8 mouse cellular contexts compared by ENCODE assay signal in genomic region chr11:96906431-96907161, GRCm38 (mm10). TPM values are rescaled to one million over a fixed set of nuclear protein-coding genes. Genes with fewer than 3 reads are reported as not detected.
DNase-seq lines count a peak whose midpoint lies in the region; ATAC-seq and TF ChIP-seq lines count a peak whose summit lies in the region.

No protein-coding gene starts in this region.

- 0 out of 2 replicates have a peak, but pooled peaks have one; percentile 21 for ATAC-seq in lung, embryonic 14.5 days (ENCODE audit: insufficient read depth)
- ATAC-seq in hindbrain, postnatal 0 days, result no peak
- ATAC-seq in neural tube, embryonic 11.5 days (ENCODE audit: insufficient read depth, low FRiP score, low TSS enrichment), result no peak
- ATAC-seq in intestine, embryonic 16.5 days, result no peak

- H3K9me3 ChIP-seq in lung, embryonic 14.5 days (ENCODE audit: low read depth, low read length), result no peaks in the 10 kb centered on the region
- H3K9me3 ChIP-seq in hindbrain, postnatal 0 days (ENCODE audit: low read length), result no peaks in the 10 kb centered on the region
- H3K9me3 ChIP-seq in neural tube, embryonic 11.5 days (ENCODE audit: control insufficient read depth, low read length), result no peaks in the 10 kb centered on the region
- H3K9me3 ChIP-seq in intestine, embryonic 16.5 days (ENCODE audit: control insufficient read depth, low read length), result no peaks in the 10 kb centered on the region

- no peak for TF ChIP-seq POLR2A in lung, adult 2 months (IDR thresholded peaks at IDR 0.05; ENCODE audit: borderline replicate concordance, extremely low read depth, low read depth, low read length)

- intact Hi-C loops in gastrocnemius, postnatal 14 days (cut with DNase I; ENCODE audit: low total_unique reads), result no loop called here

- 0 out of 2 replicates have a peak, but pooled peaks cover 3% of the 10 kb centered on the region for H3K27me3 ChIP-seq in lung, embryonic 14.5 days (ENCODE audit: insufficient read depth, low read length)
- no peaks in the 10 kb centered on the region for H3K27me3 ChIP-seq in hindbrain, postnatal 0 days (ENCODE audit: insufficient read depth, low read length)
- no peaks in the 10 kb centered on the region for H3K27me3 ChIP-seq in neural tube, embryonic 11.5 days (ENCODE audit: control insufficient read depth, insufficient read depth, low read length)
- H3K27me3 ChIP-seq in intestine, embryonic 16.5 days (replicated peaks; ENCODE audit: control insufficient read depth, insufficient read depth, low read length), result no peaks in the 10 kb centered on the region

- WGBS in lung, embryonic 14.5 days, result 19% methylated on average over 15 of the region's 15 CpGs
- WGBS in lung, adult 2 months, result 45% methylated on average over 15 of the region's 15 CpGs
- 25% methylated on average over 15 of the region's 15 CpGs for WGBS in hindbrain, postnatal 0 days
- WGBS in neural tube, embryonic 11.5 days, result 20% methylated on average over 15 of the region's 15 CpGs
- WGBS in intestine, embryonic 16.5 days, result 43% methylated on average over 15 of the region's 15 CpGs

- H3K4me3 ChIP-seq in lung, embryonic 14.5 days (ENCODE audit: low read depth, low read length), result no peak overlapping the region
- no peak overlapping the region for H3K4me3 ChIP-seq in lung, adult 2 months (replicated peaks; ENCODE audit: extremely low read depth, low read depth, low read length)
- no peak overlapping the region for H3K4me3 ChIP-seq in hindbrain, postnatal 0 days (ENCODE audit: low read length)
- no peak overlapping the region for H3K4me3 ChIP-seq in neural tube, embryonic 11.5 days (ENCODE audit: low read depth, low read length)
- no peak overlapping the region for H3K4me3 ChIP-seq in intestine, embryonic 16.5 days (ENCODE audit: low read length)

- peaks cover 37% of the 10 kb centered on the region for H3K36me3 ChIP-seq in lung, embryonic 14.5 days (ENCODE audit: insufficient read depth)
- peaks cover 21% of the 10 kb centered on the region; the same call in 1 of the 2 replicates for H3K36me3 ChIP-seq in hindbrain, postnatal 0 days (ENCODE audit: insufficient read depth, low read length)
- H3K36me3 ChIP-seq in neural tube, embryonic 11.5 days (ENCODE audit: control insufficient read depth, insufficient read depth, low read length), result peaks cover 2% of the 10 kb centered on the region; the same call in 1 of the 2 replicates
- H3K36me3 ChIP-seq in intestine, embryonic 16.5 days (ENCODE audit: control insufficient read depth, insufficient read depth, low read length), result peaks cover 8% of the 10 kb centered on the region; the same call in 1 of the 2 replicates

- H3K4me1 ChIP-seq in lung, embryonic 14.5 days (ENCODE audit: insufficient read depth), result peaks cover 11% of the 10 kb centered on the region
- peaks cover 2% of the 10 kb centered on the region; the same call in 1 of the 2 replicates for H3K4me1 ChIP-seq in lung, adult 2 months (ENCODE audit: control insufficient read depth, insufficient read depth, low read length)
- H3K4me1 ChIP-seq in hindbrain, postnatal 0 days (ENCODE audit: insufficient read depth, low read length), result peaks cover 22% of the 10 kb centered on the region
- H3K4me1 ChIP-seq in neural tube, embryonic 11.5 days (ENCODE audit: control insufficient read depth, insufficient read depth, low read length), result peaks cover 59% of the 10 kb centered on the region
- 0 out of 2 replicates have a peak, but pooled peaks cover 5% of the 10 kb centered on the region for H3K4me1 ChIP-seq in intestine, embryonic 16.5 days (ENCODE audit: control insufficient read depth, insufficient read depth, low read length)

- DNase-seq in lung, embryonic 14.5 days, result peak; percentile 47
- no peak for DNase-seq in lung, adult 2 months
- peak; percentile 80 for DNase-seq in gastrocnemius, postnatal 14 days
- DNase-seq in hindbrain, postnatal 0 days (ENCODE audit: low spot score), result peak; percentile 47
- DNase-seq in neural tube, embryonic 11.5 days (ENCODE audit: low spot score), result peak; percentile 69
- DNase-seq in adrenal gland, adult 8-10 months, result no peak
- no peak for DNase-seq in spleen, postnatal 4 days (ENCODE audit: low spot score in 2 of 2)

- H3K4me2 ChIP-seq in lung, embryonic 14.5 days, result no peak overlapping the region
- H3K4me2 ChIP-seq in hindbrain, postnatal 0 days (ENCODE audit: low read depth, low read length), result no peak overlapping the region
- no peak overlapping the region for H3K4me2 ChIP-seq in neural tube, embryonic 11.5 days (ENCODE audit: low read depth)
- no peak overlapping the region for H3K4me2 ChIP-seq in intestine, embryonic 16.5 days (ENCODE audit: low read depth, low read length)

- peak overlapping the region; percentile 54; the same call in 1 of the 2 replicates for H3K27ac ChIP-seq in lung, embryonic 14.5 days (ENCODE audit: low read depth)
- peak overlapping the region; percentile 36; the same call in 1 of the 2 replicates for H3K27ac ChIP-seq in hindbrain, postnatal 0 days
- H3K27ac ChIP-seq in neural tube, embryonic 11.5 days (ENCODE audit: low read depth, low read length), result peak overlapping the region; percentile 89
- no peak overlapping the region for H3K27ac ChIP-seq in intestine, embryonic 16.5 days (ENCODE audit: low read length)

- H3K9ac ChIP-seq in lung, embryonic 14.5 days, result peak overlapping the region; percentile 16; the same call in 1 of the 2 replicates
- peak overlapping the region; percentile 30; the same call in 1 of the 2 replicates for H3K9ac ChIP-seq in hindbrain, postnatal 0 days (replicated peaks; ENCODE audit: low read length)
- peak overlapping the region; percentile 41 for H3K9ac ChIP-seq in neural tube, embryonic 11.5 days (ENCODE audit: low read length)
- H3K9ac ChIP-seq in intestine, embryonic 16.5 days (ENCODE audit: low read depth, low read length), result no peak overlapping the region; the same call in 1 of the 2 replicates

- TF ChIP-seq CTCF in lung, embryonic 14.5 days (IDR thresholded peaks at IDR 0.05; ENCODE audit: low read depth), result no peak
- no peak for TF ChIP-seq CTCF in lung, adult 2 months (IDR thresholded peaks at IDR 0.05; ENCODE audit: insufficient read depth, low read length)
- no peak for TF ChIP-seq CTCF in hindbrain, postnatal 0 days (IDR thresholded peaks at IDR 0.05; ENCODE audit: low read depth)

RNA-seq across cellular contexts. Expression of gene Cdk5rap3, which starts 9.7 kb away (rescaled TPM):
- 61.8 and 63.8 TPM in 2 replicates for polyA plus RNA-seq in lung, embryonic 14.5 days (2014; fragmentation: Nextera tagmentation; extraction: Ambion mirVana)
- polyA plus RNA-seq in lung, adult 2 months (2012; rRNA removed), result 25.4 and 30.1 TPM in 2 replicates
- 10 to 100 TPM; 26.5 to 30.0 TPM for total RNA-seq in gastrocnemius, postnatal 14 days (2021)
- total RNA-seq in hindbrain, postnatal 0 days (2014; rRNA removed), result 44.9 and 56.5 TPM in 2 replicates
- polyA plus RNA-seq in hindbrain, postnatal 0 days (2015; fragmentation: Nextera tagmentation; extraction: Ambion mirVana), result 77.1 and 87.8 TPM in 2 replicates
- polyA plus RNA-seq in neural tube, embryonic 11.5 days (2014; fragmentation: Nextera tagmentation; extraction: Ambion mirVana), result 92.7 and 93.1 TPM in 2 replicates
- total RNA-seq in adrenal gland, adult 8-10 months (2022), result 10 to 100 TPM; 55.2 to 82.1 (median 71.5) TPM
- 68.1 and 70.1 TPM in 2 replicates for polyA plus RNA-seq in intestine, embryonic 16.5 days (2015; fragmentation: Nextera tagmentation; extraction: Ambion mirVana)

RNA-seq across cellular contexts. Expression of gene Prr15l, which starts 21.3 kb away (rescaled TPM):
- polyA plus RNA-seq in lung, embryonic 14.5 days (2014; fragmentation: Nextera tagmentation; extraction: Ambion mirVana), result 24.1 and 30.8 TPM in 2 replicates
- 56.2 and 69.8 TPM in 2 replicates for polyA plus RNA-seq in lung, adult 2 months (2012; rRNA removed)
- total RNA-seq in gastrocnemius, postnatal 14 days (2021), result not detected
- 0.10 and 0.75 TPM in 2 replicates for total RNA-seq in hindbrain, postnatal 0 days (2014; rRNA removed)
- 0.19 and 0.71 TPM in 2 replicates for polyA plus RNA-seq in hindbrain, postnatal 0 days (2015; fragmentation: Nextera tagmentation; extraction: Ambion mirVana)
- polyA plus RNA-seq in neural tube, embryonic 11.5 days (2014; fragmentation: Nextera tagmentation; extraction: Ambion mirVana), result 0.57 and 0.78 TPM in 2 replicates
- total RNA-seq in adrenal gland, adult 8-10 months (2022), result under 1 TPM in 3 of 4 experiments, not detected in 1; 0.28 to 0.70 (median 0.32) TPM
- polyA plus RNA-seq in intestine, embryonic 16.5 days (2015; fragmentation: Nextera tagmentation; extraction: Ambion mirVana), result 116 and 121 TPM in 2 replicates

RNA-seq across cellular contexts. Expression of gene Pnpo, which starts 37.2 kb away (rescaled TPM):
- polyA plus RNA-seq in lung, embryonic 14.5 days (2014; fragmentation: Nextera tagmentation; extraction: Ambion mirVana), result 18.4 and 19.5 TPM in 2 replicates
- polyA plus RNA-seq in lung, adult 2 months (2012; rRNA removed), result 20.7 and 24.0 TPM in 2 replicates
- total RNA-seq in gastrocnemius, postnatal 14 days (2021), result 1 to 10 TPM; 8.5 to 9.5 TPM
- 31.5 and 37.2 TPM in 2 replicates for total RNA-seq in hindbrain, postnatal 0 days (2014; rRNA removed)
- 37.3 and 38.3 TPM in 2 replicates for polyA plus RNA-seq in hindbrain, postnatal 0 days (2015; fragmentation: Nextera tagmentation; extraction: Ambion mirVana)
- polyA plus RNA-seq in neural tube, embryonic 11.5 days (2014; fragmentation: Nextera tagmentation; extraction: Ambion mirVana), result 24.0 and 26.2 TPM in 2 replicates
- 10 to 100 TPM; 34.5 to 43.3 (median 39.4) TPM for total RNA-seq in adrenal gland, adult 8-10 months (2022)
- 125 and 141 TPM in 2 replicates for polyA plus RNA-seq in intestine, embryonic 16.5 days (2015; fragmentation: Nextera tagmentation; extraction: Ambion mirVana)

RNA-seq across cellular contexts. Expression of gene Copz2, which starts 56.9 kb away (rescaled TPM):
- polyA plus RNA-seq in lung, embryonic 14.5 days (2014; fragmentation: Nextera tagmentation; extraction: Ambion mirVana), result 144 and 151 TPM in 2 replicates
- 39.7 and 44.8 TPM in 2 replicates for polyA plus RNA-seq in lung, adult 2 months (2012; rRNA removed)
- total RNA-seq in gastrocnemius, postnatal 14 days (2021), result 10 to 100 TPM; 28.3 to 36.3 TPM
- total RNA-seq in hindbrain, postnatal 0 days (2014; rRNA removed), result 6.3 and 12.6 TPM in 2 replicates
- 26.4 and 28.1 TPM in 2 replicates for polyA plus RNA-seq in hindbrain, postnatal 0 days (2015; fragmentation: Nextera tagmentation; extraction: Ambion mirVana)
- polyA plus RNA-seq in neural tube, embryonic 11.5 days (2014; fragmentation: Nextera tagmentation; extraction: Ambion mirVana), result 44.8 and 46.5 TPM in 2 replicates
- total RNA-seq in adrenal gland, adult 8-10 months (2022), result 10 to 100 TPM; 60.6 to 73.0 (median 64.0) TPM
- polyA plus RNA-seq in intestine, embryonic 16.5 days (2015; fragmentation: Nextera tagmentation; extraction: Ambion mirVana), result 76.6 and 81.4 TPM in 2 replicates

Comparison
In these comparisons a context has a peak if more than half of its experiments do, and no peak if none do; other contexts are left out.
1. DNase-seq: peak in lung, embryonic 14.5 days (single experiment), gastrocnemius, postnatal 14 days (single experiment), hindbrain, postnatal 0 days (single experiment) and neural tube, embryonic 11.5 days (single experiment); none in lung, adult 2 months (single experiment), adrenal gland, adult 8-10 months (single experiment) and spleen, postnatal 4 days (0 of 2).
2. RNA of gene Prr15l, which starts 21.3 kb away (polyA plus RNA-seq): 116 to 121 TPM in intestine, embryonic 16.5 days, 56.2 to 69.8 TPM in lung, adult 2 months and 24.1 to 30.8 TPM in lung, embryonic 14.5 days; 0.57 to 0.78 TPM in neural tube, embryonic 11.5 days and 0.19 to 0.71 TPM in hindbrain, postnatal 0 days; every median in the first group is over 10 times any median in the second.